Mouse (Mus musculus) midbrain, embryonic 10.5 days (tissue): Measurements from ENCODE around the gene Baiap2l2. TPM values are rescaled to one million over a fixed set of nuclear protein-coding genes. Genes with fewer than 3 reads are reported as not detected.

Experiments
- DNase-seq: peaks from one replicate; pipeline ENCODE4 v3.0.0-alpha.2; 2017; ENCODE audit warnings: low spot score
- H3K27ac ChIP-seq: fragments of 300-500 bp; sonication (generic); replicated peaks from 2 replicates; pipeline ENCODE4 v1.5.1; 2016; ENCODE audit warnings: mild to moderate bottlenecking
- H3K27me3 ChIP-seq: fragments of 300-500 bp; sonication (generic); 2 replicates; pipeline ENCODE4 v1.6.1; 2016; ENCODE audit warnings: low read depth, mild to moderate bottlenecking; ENCODE audit not compliant: poor library complexity, severe bottlenecking
- H3K36me3 ChIP-seq: fragments of 300-500 bp; sonication (generic); 2 replicates; pipeline ENCODE4 v1.6.1; 2016; ENCODE audit warnings: mild to moderate bottlenecking, moderate library complexity
- H3K4me1 ChIP-seq: fragments of 300-500 bp; sonication (generic); 2 replicates; pipeline ENCODE4 v1.6.1; 2016
- H3K4me3 ChIP-seq: fragments of 300-500 bp; sonication (generic); 2 replicates; pipeline ENCODE4 v1.5.1; 2016; ENCODE audit warnings: mild to moderate bottlenecking, moderate library complexity
- H3K9me3 ChIP-seq: fragments of 300-500 bp; sonication (generic); replicated peaks from 2 replicates; pipeline ENCODE4 v1.6.1; 2016; ENCODE audit warnings: mild to moderate bottlenecking
- WGBS: fragments of 180-500 bp; shearing (Covaris S2); methylation state at CpG from one replicate; pipeline ENCODE4 v1.1.7; 2016; 5-methylcytosine and 5-hydroxymethylcytosine counted together
- polyA plus RNA-seq: library from polyadenylated mRNA; unstranded; fragments of >200 nt; fragmentation: Nextera tagmentation; extraction: Ambion mirVana; gene quantifications from 2 replicates; pipeline ENCODE4 v1.2.1, GENCODE M21; 2016

Baiap2l2 gene
- polyA plus RNA-seq, 1 experiment from 2014 or later, result 1.1 TPM

GRCm38 (mm10) chr15:79270317-79271123 lies 14.8 kb downstream of the Baiap2l2 start:
- Histone ChIP-seq H3K36me3 (no peaks in the 10 kb centered on the region), H3K9me3 (no peaks in the 10 kb centered on the region), H3K4me1 (peaks cover 19% of the 10 kb centered on the region), H3K27me3 (peaks cover 50% of the 10 kb centered on the region), H3K27ac (peak overlapping the region; percentile 72), H3K4me3 (peak overlapping the region; percentile 63)
- peak; percentile 72 for DNase-seq
- 1% methylated on average over 33 of the region's 33 CpGs for WGBS

GRCm38 (mm10) chr15:79268521-79268920 lies 16.8 kb downstream of the Baiap2l2 start:
- WGBS, result 37% methylated on average over 1 of the region's 1 CpGs
- H3K9me3 ChIP-seq, result no peaks in the 10 kb centered on the region
- H3K27me3 ChIP-seq, result peaks cover 68% of the 10 kb centered on the region
- H3K27ac ChIP-seq, result no peak overlapping the region
- no peak for DNase-seq
- no peaks in the 10 kb centered on the region for H3K36me3 ChIP-seq
- no peak overlapping the region for H3K4me3 ChIP-seq
- peaks cover 19% of the 10 kb centered on the region for H3K4me1 ChIP-seq

DNA sequence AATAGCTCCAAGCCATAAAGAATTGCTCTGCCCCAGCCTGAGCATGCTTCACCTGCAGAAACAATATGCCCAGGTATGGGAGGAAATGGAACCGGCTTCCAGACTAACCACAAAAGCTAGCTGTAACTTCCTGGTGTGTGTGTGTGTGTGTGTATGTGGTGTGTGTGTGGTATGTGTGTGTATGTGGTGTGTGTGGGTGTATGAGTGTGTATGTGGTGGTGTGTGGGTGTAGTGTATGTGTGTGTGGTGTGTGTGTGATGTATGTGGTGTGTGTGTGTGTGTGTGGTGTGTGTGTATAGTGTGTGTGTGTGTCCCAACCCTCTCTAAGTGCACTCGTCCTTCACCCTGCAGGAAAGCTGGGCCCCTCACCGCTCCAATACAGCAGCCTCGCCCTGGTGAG lies 20.0 kb downstream of the Baiap2l2 start:
- Histone ChIP-seq H3K27ac (no peak overlapping the region), H3K4me1 (peaks cover 26% of the 10 kb centered on the region), H3K36me3 (no peaks in the 10 kb centered on the region), H3K4me3 (no peak overlapping the region), H3K9me3 (no peaks in the 10 kb centered on the region), H3K27me3 (peaks cover 85% of the 10 kb centered on the region)
- DNase-seq, result no peak
- WGBS, result 76% methylated on average over 4 of the region's 4 CpGs

DNA sequence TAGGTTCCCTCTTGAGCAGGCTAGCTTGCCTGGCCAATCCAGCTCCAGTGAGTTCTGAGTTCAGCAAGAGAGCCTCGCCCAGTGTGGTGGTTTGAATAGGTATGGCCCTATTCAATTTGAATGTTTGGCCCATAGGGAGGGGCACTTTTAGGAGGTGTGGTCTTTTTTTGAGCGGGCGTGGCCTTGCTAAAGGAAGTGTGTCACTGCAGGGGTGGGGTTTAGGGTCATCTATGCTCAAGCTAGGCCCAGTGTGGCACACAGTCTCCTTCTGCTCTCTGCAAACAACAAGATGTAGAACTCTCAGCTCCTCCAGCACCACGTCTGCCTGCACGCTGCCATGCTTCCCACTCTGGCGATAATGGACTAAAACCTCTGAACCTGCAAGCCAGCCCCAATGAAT lies 21.6 kb downstream of the Baiap2l2 start:
- no peaks in the 10 kb centered on the region for H3K36me3 ChIP-seq
- WGBS, result 90% methylated on average over 6 of the region's 6 CpGs
- H3K4me3 ChIP-seq, result no peak overlapping the region
- H3K9me3 ChIP-seq, result no peaks in the 10 kb centered on the region
- H3K27me3 ChIP-seq, result peaks cover 90% of the 10 kb centered on the region
- DNase-seq, result no peak
- H3K27ac ChIP-seq, result no peak overlapping the region
- peaks cover 20% of the 10 kb centered on the region for H3K4me1 ChIP-seq

DNA sequence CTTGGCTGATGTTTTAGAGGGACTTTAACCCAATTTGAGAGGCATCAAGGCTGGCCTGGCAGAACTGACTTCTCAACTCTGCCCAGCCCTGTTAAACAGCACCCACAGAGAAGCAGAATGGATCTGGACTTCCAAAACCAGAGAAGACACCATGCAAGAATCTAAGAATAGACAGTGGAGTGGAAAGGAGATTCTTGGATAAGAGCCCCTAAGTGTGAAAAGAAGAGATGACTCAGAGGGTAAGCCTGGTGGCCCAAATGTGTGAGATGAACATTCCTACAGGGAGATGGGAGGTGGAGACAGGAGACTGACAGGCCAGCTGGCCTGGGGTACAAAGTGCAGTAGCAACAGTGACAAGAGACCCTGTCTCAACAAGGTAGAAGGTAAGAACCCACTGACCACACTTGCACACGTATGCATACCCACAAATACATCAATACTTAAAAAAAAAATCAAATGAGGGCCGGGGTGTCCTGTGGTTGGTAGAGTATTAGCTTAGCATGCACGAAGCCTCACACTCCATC lies 22.5 kb downstream of the Baiap2l2 start:
- H3K36me3 ChIP-seq, result no peaks in the 10 kb centered on the region
- no peak overlapping the region for H3K27ac ChIP-seq
- DNase-seq, result no peak
- WGBS, result 92% methylated on average over 3 of the region's 3 CpGs
- no peaks in the 10 kb centered on the region for H3K9me3 ChIP-seq
- H3K4me1 ChIP-seq, result peaks cover 20% of the 10 kb centered on the region
- no peak overlapping the region for H3K4me3 ChIP-seq
- H3K27me3 ChIP-seq, result peaks cover 89% of the 10 kb centered on the region

DNA sequence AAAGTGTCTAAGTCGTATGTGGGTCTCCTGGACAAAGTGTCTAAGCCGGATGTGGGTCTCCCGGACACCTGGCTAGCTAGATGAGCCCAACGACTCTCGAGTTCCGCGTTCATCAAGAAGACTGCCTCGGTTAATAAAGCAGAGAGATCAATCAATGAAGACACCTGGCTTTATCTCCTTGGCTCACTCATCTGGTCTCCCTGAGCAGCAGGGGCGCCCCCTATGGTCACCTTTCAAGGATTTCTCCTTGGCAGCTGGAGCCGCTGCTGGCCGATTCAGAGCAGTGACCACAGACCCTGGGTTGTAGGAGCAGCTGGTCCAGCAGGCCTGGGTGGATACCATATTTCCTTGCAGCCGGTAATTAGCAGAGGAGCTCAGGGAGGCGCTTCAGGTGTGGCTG lies 23.0 kb downstream of the Baiap2l2 start:
- Histone ChIP-seq H3K36me3 (no peaks in the 10 kb centered on the region), H3K9me3 (no peaks in the 10 kb centered on the region), H3K27ac (no peak overlapping the region), H3K4me1 (peaks cover 20% of the 10 kb centered on the region), H3K27me3 (peaks cover 85% of the 10 kb centered on the region), H3K4me3 (peak overlapping the region; percentile 86)
- DNase-seq, result peak; percentile 54
- WGBS, result 29% methylated on average over 13 of the region's 13 CpGs

- H3K4me1 ChIP-seq, result peaks cover 20% of the 10 kb centered on the region
- no peaks in the 10 kb centered on the region for H3K36me3 ChIP-seq
- peak overlapping the region; percentile 82 for H3K27ac ChIP-seq
- H3K9me3 ChIP-seq, result no peaks in the 10 kb centered on the region
- DNase-seq, result peak; percentile 42
- H3K4me3 ChIP-seq, result peak overlapping the region; percentile 86
- under 1% methylated on average over 25 of the region's 28 CpGs for WGBS
- peaks cover 81% of the 10 kb centered on the region for H3K27me3 ChIP-seq
Measured at GRCm38 (mm10) chr15:79261757-79262156, 23.6 kb downstream of the Baiap2l2 start.

DNA sequence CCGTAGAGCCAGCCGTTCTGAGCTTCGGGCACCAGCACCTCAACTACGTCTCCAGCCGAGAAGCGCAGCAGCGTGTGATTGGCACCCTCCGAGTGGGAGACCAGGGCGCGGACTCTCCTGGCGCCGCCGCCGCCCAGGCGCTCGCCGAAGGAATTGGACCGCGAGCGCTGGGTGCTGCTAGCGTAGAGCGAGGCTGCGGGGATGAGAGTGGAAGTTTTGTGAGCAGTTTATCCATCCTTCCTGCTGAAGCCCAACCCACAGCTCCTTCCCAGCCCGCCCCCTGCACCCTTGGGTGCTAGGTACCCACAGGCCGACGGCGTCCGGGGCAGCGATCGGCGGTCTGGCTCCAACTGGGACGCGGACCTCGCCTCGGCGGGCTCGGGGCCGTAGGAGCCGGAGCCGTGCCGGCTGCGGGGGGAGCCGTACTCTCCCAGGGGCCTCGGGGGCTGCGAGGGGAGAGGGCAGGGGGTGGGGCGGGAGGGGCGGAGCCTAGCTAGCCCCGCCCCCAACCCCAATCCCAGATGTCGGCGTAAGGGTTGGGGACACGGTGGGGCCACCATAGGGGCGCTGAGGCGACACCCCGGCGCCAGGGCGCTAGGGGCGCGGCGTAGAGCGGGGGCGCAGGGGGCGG lies 24.1 kb downstream of the Baiap2l2 start:
- Histone ChIP-seq H3K9me3 (no peaks in the 10 kb centered on the region), H3K27ac (peak overlapping the region; percentile 82), H3K27me3 (peaks cover 77% of the 10 kb centered on the region), H3K4me1 (peaks cover 20% of the 10 kb centered on the region), H3K4me3 (peak overlapping the region; percentile 86), H3K36me3 (no peaks in the 10 kb centered on the region)
- DNase-seq, result peak; percentile 51
- WGBS, result under 1% methylated on average over 61 of the region's 62 CpGs

DNA sequence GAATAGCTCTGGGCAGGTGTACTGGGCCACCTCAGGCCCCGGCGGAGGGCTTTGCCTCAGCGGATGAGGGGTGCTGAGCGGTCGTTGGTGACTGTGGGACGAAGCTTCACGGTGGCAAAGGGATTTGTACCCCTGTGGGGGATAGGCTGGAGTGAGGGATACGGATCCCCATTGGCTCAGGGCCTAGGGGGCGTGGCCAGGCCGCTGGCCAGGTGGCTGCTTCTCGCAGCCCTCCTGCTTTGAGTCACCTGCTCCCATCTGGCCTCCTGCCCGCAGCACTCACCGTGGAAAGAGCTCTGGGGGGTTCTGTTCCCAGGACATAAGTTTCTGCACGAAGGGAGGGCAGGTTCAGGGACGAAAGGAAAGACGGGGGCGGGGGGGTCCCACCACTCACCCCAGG lies 26.8 kb downstream of the Baiap2l2 start:
- H3K4me1 ChIP-seq, result peaks cover 30% of the 10 kb centered on the region
- WGBS, result 32% methylated on average over 17 of the region's 17 CpGs

GRCm38 (mm10) chr15:79254661-79255060 lies 30.7 kb downstream of the Baiap2l2 start, which contains the start of gene Slc16a8:
TSS of gene Slc16a8 (minus strand) at chr15:79254761.
- no peak for DNase-seq
- Histone ChIP-seq H3K4me1 (peaks cover 34% of the 10 kb centered on the region), H3K27me3 (peaks cover 76% of the 10 kb centered on the region), H3K36me3 (no peaks in the 10 kb centered on the region), H3K27ac (no peak within 1 kb of the TSS), H3K9me3 (no peaks in the 10 kb centered on the region), H3K4me3 (no peak within 1 kb of the TSS)
- WGBS, result 16% methylated on average over 3 of the region's 3 CpGs

More for the DNA sequence above, 26.8 kb downstream of the Baiap2l2 start:
- Histone ChIP-seq H3K27ac (no peak overlapping the region), H3K4me3 (no peak overlapping the region), H3K36me3 (no peaks in the 10 kb centered on the region), H3K9me3 (no peaks in the 10 kb centered on the region), H3K27me3 (peaks cover 76% of the 10 kb centered on the region)
- DNase-seq, result no peak

DNA sequence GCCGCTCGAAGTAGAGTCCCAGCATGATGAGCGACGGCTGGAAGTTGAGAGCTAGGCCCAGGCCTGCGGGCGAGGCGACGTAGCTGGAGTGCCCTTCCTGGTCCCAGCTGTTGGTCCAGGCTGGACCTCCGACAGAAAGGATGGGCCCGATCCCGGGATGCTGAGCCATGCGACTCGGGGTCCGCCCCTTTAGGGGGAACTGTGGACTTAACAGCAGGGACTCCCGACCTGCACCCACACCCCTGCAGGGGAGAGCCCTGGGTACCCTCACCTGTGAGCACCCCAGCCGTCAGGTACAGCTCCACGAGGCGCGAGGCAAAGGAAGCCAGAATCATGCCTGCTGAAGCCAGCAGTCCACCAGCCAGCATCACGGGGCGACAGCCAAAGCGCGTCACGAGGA lies 32.8 kb downstream of the Baiap2l2 start:
- 31% methylated on average over 24 of the region's 24 CpGs for WGBS
- Histone ChIP-seq H3K36me3 (peaks cover 19% of the 10 kb centered on the region), H3K4me1 (peaks cover 34% of the 10 kb centered on the region), H3K9me3 (no peaks in the 10 kb centered on the region), H3K27ac (peak overlapping the region; percentile 73), H3K27me3 (peaks cover 62% of the 10 kb centered on the region), H3K4me3 (peak overlapping the region; percentile 53)
- DNase-seq, result no peak

DNA sequence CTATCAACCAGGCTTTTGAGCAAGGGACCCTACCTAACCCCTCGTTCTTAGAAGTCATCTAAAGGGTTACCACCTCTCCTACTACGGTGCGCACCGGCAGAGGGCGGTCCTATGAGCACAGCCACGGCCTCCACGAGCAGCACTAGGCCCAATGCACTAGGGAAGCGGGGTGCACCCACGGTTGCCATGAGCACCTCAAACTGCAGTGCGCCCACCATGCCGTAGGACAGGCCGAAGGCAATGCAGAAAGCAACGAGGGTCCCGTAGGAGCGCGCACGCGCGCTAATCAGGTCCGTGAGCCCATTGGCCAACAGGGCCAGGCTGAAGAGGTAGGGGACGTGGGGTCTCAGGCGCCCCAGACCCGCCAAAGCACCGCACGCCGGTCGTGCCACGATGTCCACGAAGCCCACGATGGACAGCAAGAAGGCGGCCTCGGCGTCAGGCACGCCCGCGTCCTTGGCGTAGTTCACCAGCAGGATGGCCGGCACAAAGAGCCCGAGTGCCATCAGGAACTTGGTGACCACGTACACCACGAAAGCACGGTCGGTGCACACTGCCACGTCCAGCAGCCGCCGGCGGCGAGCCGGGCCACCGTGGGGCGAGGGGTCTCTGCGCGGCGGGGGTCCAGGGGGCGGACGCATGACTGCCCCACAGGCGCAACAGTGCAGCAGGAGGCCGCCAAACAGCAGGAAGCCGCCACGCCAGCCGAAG lies 33.4 kb downstream of the Baiap2l2 start:
- Histone ChIP-seq H3K4me1 (peaks cover 34% of the 10 kb centered on the region), H3K27ac (peak overlapping the region; percentile 73), H3K27me3 (peaks cover 62% of the 10 kb centered on the region), H3K36me3 (peaks cover 23% of the 10 kb centered on the region), H3K4me3 (peak overlapping the region; percentile 53), H3K9me3 (no peaks in the 10 kb centered on the region)
- peak; percentile 58 for DNase-seq
- WGBS, result 4% methylated on average over 61 of the region's 61 CpGs
